Mouse (Mus musculus): ENCODE measurements around the gene Ldlrap1.
A peak's percentile ranks its signal among the peaks of the same experiment; 100 is the strongest.

The Ldlrap1 gene

DNA sequence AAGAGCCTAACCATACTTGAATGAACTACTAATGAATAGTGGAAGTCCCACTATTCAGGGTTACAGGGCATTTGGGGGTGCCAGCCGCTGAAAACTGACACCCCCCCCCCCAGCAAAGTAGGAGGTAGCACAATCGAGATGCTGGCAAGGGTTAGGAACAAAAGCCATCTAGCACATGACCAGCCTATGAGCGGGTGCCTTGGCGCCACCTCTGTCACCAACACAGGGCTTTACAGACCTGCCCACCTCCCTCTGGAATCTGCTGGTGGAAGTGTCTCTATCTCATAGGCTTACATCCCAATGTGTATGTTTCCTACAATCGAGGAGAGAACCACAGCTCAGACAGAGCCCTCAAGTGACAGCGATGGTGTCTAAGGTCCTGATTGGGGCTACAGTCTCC lies 17.0 kb downstream of the Ldlrap1 start:
- DNase-seq: no peak

DNA sequence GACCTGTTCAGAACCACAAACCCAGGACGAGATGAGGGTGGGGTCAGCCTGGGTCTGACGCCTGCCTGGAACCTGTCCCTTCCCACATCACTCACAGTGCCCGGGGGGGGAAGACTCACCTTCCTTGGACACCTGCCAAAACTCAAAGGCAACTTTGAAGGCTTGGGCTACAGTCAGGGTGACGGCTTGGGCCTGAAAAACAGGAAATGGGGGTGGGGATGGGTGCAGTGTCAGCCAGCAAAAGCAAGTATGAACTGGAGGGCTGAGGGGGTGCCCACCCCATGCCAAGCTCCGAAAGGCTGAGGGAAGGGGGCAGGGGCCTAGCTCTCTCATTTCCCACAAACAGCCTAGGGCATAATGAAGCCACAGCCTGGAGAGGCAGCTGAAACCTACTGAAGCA lies 17.6 kb downstream of the Ldlrap1 start:
- DNase-seq: peak; percentile 36 to 52

DNA sequence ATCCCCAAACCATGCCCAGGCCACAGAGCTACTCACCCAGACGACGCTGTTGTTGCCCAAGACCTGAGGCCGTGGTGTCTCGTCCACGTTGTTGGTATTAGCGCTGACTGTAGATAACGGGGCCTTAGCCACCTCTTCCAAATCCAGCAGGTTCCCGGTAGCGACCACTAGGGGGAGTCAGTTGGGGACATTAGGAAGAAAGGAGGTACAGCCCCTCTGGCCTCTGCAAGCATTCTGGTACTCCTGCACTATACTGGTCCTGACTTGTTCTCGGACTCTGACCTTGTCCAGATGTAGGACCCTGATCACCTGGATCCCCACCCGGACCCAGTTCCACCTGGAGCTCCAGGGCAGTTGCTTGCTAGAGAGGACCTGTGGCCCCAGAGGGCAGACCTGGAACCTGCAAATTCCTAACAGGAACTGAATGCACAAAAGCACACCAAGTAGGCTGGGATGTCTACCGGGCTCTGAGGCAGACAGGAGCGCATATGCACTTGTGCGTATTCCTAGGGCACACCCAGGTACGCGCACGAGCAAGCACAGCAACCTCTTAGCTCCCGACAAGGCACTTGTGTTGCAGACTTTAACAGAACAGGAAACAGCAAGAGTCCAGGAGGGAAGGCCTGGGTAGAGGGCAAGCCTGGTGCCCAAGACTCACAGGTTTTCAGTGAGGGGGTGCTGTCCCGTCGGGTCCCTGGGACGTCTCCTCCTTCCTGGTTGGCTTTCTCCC lies 18.4 kb downstream of the Ldlrap1 start:
- DNase-seq: no peak

DNA sequence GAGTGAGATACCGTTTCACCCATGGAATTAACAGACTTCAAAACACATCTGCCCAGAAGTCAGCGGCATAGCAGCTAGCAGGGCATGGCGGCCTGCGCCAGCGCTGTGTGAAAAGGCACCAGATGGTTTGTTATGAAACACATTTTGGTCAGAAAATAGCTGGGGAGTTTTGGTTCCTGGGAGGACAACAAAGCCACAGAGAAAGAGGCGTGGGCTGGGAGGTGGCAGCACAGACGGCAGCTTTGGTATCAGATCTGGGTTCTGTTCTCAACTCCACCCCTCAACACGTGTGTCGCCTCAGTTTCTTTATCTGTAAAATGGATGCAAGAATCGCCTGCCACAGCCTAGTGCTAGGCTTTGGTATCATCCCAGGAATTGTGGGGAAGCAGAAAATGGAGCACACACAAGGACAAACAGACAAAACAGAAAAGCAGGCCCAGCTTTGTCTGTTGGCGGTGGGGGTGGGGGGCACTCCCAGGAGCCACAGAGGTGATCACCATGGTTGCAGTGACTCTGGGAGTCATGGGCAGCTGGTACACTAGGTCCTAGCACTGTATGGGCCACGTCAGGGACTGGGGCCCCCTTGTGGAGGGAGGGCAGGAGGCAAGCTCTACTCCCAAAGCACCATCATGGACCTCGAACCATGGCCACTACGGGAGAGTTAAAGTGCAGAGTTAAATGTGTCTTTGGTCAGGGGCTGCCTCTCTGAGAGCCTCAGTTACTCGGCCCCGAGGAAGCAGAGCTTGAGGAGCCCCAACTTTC lies 21.7 kb downstream of the Ldlrap1 start:
- no peak for DNase-seq

DNA sequence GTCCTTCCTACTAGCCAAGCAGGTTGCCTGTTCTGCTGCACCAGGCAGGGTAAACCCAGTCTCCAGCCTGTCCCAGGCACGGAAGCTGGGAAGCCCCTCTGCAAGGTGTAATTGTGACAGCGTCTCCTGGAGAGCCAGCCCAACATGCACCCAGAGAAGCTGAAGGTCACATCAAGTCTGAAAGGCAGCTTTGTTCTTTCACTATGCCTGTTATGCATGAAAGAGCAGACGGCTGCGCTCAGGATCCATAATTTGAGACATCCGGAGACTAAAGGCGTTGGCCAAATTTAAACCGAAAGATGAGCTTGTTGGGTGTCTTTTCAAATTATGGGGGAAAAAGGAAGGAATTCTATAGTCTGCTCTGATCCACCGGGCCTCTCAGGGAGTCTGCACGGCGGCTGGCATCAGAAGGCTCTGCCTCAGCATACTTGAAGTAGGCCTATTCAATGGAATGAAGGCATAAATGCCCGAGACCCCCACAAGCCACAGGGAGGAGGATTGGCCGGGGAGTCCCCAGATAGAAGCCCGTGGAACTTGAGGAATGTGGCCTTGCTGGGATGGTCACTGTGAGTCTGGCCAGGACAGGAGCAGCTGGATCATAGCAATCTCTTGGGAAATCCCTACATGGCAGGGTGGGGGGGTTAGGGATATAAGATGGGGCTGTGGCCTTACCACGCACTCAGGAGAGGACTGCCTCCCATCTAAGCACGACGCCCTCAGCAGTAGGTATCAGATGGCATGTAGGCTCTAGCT lies 23.8 kb downstream of the Ldlrap1 start:
- no peak for DNase-seq

DNA sequence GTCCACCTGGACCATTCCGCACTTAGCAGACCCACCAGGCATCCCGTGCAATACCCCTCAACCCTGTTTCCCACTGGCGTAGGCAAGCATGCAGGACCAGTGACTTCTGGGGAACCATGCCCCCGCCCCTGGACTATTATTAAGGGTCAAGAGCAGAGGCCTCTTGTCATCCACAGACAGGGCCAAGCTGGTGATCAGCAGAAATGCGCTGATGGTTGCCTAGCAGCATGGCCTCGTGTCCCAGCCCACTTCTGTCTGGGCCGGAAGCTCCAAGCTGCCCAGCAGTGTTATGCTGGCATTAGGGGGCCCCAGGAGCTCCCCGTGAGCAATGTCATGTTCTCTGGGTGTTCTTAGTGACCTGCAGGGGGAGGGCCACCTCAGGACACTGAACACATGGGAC lies 25.9 kb downstream of the Ldlrap1 start:
- no peak for DNase-seq

DNA sequence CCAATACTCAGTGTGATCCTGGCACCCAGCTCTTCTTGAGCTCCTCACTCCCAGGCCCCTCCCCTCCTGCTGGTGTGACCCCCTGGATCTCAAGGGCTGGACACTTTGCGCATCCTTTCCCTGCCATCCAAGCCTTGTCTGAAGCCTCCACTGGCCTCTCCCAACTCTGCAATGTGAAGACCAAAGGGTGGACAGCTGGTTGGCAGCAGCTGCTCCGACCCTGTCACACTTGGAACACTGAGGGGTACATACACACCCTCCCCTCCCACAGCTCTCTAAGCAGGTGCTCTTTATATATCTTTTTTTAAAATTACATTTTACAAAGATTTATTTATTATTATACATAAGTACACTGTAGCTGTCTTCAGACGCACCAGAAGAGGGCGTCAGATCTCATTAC lies 27.6 kb downstream of the Ldlrap1 start:
- DNase-seq: no peak

DNA sequence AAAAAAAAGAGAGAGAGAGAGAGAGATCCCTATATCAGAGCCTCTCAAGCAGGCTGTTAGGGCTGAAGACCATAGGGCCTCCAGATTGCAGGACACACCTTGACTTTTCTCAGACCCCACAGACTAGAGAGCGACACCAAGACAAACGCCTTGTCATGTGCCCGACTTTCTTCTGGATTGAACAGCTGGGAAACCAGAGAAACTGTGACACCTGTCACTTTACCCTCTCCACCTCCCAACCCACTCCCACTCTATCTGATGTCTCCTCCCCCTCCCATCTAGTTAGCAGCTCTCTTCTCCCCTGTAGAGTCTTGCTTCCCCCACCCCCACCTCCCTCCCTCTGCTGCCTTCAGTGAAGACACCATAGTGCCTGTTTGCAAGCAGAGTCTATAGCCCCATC lies 28.3 kb downstream of the Ldlrap1 start:
- DNase-seq: no peak

DNA sequence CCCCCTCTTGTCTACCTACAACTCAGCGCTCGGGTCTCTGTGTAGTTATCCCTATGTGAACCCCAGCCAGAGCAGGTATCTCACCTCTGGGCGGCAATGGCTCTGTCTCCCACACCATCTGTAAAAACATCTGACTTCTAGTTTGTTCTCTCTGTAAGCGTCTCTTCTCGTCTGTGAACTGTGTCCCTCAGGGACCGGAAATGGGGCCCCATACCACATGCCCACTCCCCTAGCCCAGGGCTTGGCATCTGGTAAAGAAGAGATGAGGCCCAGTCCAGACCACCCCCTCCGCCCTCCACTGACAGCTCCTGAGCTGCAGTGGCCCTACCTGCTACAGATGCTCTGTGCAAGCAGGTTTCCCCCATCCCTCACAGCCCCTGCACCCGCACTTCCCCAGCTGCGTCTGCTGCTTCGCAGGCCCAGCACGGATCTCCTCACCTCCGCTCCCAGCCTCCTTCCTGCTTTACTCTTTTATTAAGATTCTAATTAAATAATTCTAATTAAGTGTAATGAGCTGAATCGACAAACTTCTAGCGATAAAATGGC lies 30.4 kb downstream of the Ldlrap1 start:
- DNase-seq: no peak

DNA sequence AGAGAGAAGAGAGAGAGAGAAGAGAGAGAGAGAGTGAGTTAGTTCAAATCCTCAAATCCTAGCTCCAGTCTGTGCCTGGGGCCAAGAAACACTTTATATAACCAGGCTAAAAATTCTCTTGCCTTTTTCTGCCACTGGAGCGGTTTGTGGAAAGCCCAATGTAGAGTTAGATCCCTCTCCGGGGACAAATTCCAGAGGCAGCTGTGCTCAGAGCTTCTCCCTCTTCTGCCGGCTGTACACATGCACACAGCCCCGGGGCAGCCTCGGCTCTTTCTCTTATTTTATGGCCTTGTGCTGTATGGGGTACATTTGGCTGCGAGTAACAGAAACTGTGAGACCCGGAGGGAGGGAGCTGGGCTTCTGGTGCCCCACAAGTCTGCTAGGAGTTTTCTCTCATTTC lies 31.7 kb downstream of the Ldlrap1 start:
- no peak for DNase-seq

DNA sequence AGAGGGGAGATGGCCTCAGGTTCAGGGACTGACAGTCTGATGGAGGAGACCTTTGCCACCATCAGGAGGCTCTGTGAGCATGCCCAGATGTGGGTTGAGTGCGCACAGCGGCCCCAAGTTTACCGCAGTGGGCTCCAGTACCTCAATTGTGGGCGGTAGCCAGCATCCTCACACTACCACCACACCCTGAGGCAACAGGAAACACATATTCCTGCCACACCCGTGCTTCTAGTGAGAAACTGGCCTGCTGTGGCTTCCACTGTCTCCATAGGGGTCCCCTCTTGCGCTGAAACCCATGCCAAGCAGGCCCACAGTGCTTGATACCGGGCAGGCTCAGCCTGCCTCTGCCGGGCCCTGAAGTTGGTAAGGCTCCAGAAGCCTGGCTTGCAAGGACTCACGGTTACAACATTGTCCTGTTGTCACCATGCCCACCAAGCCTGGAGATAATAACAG lies 33.2 kb downstream of the Ldlrap1 start:
- peak in 1 of 2 experiments; percentile 32 for DNase-seq

DNA sequence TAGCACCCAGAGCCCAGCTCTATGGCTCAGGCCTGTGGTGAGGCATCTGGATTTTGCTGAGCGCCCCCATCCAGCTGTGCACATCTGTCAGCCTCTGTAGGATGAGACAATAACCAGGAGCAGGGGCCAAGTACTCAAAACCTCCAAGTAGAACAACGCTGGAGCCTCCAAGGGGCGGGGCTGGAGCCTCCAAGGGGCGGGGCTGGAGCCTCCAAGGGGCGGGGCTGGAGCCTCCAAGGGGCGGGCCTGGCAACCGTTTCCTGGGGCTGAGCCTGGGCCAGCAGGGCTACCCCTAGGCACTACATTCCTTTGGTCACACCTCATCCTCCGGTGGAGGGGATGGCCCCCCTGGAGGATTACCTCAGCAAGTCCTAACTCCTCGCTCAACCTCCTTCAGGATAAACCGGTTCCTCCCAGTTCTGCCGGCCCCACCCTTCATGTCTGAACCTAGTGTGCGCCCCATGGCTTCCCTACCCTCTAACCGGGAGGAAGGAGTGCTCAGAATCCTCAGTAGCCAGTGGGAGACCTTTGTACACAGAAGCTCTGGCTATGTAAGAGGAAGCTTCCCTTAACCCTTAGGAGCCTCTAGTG lies 33.7 kb downstream of the Ldlrap1 start:
- DNase-seq: peak in 1 of 2 experiments; percentile 39

DNA sequence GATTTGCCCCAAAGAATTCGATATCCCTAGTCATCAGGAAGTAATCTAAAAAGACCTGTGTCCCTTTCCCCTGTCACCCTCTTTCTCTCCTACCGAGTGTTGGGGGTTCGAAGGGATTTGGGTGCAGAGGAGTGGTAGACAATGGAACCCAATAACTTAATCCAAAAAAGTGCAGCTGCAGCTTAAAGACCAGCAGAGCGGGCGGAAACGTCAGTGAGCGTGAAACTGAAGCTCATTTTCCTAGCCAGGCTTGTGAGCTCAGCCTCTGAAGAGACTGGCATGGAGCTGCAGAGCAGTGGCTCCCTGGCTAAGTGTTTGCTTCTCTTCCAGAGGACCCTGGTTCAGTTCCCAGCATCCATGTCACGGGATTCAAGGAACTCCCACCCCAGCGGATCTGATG lies 34.5 kb downstream of the Ldlrap1 start:
- no peak for DNase-seq

DNA sequence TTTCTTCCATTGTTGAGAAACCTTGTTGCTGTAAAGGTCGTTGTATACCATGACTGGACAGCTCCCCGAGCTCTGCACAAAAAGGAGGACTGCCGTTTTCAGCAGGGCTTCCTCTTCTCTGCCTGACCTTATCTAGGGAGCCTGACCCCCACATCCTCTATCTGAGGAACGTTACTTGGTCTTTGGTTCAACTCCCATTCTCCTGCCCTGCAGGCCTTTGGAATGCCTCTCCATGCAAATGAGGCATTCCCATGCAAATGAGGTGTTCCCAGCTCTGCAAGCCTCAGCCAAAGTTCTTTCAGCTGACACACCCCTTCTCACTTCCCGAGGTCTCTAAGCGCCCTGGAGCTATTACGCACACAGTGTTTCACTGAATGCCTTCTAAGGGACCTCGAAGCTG lies 37.7 kb downstream of the Ldlrap1 start:
- DNase-seq: no peak

DNA sequence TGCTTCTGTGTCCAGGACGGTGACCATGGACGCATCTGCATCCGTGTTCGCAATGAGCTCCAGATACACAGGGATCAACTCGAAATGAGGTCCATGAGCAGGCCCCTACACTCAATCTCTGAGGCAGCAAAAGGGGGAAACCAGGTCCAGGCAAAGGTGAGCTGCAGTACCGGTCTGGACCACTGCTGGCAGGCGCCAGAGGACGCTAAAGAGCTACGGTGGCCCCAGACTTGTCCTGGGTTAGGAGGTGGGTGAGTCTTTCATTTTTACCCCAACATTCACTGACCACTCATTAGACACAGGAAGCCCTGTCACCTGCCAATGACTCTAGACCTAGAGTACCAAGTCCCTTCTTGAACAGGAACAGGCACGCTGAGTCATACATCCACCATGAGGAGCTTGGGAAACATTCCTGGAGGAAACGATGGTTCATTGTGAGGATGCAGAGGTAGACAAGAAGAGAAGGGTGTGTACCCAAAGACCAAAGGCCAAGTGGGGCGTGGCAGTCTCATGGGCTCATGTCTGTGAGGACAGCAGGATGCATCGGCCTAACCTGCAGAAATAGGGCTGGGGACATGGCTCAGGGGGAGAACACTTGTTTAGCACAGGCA lies 42.0 kb downstream of the Ldlrap1 start:
- no peak for DNase-seq

DNA sequence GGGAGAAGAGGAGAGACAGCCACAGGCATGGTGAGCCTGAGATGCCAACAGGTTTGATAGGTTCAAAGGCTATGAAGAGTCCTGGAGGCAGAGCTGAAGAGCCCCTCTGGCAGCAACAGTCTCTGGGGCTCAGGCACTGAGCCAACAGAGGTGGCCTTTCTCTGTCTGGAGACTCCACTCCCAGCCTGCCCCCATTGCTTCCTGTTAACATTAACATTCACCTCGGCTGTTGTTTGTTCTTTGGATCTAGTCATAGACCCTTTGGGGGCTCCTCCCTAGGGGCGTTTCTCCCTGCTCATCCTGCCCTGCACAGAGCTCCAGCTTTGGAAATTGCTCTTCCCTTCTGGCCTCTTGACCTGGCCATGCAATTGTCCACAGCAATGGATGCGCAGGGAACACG lies 42.9 kb downstream of the Ldlrap1 start:
- no peak for DNase-seq

DNA sequence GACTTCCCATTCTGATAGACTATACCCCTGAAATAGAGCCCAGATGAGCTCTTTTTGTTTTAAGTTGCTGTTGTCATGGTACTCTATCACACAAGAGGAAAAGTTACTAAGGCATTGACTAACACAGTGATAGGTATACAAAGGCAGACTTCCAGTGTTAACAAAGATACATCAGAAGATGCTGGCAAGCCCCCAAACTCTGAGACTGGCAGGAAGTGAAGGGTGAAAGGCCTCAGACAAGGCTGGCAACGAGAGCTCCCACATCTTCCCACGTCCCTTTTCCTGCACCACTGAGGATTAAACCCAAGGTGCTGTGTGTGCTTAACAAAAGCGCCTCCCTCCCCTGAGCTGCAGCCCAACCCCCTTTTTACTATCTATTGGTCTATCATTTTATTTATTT lies 44.6 kb downstream of the Ldlrap1 start:
- DNase-seq: no peak

DNA sequence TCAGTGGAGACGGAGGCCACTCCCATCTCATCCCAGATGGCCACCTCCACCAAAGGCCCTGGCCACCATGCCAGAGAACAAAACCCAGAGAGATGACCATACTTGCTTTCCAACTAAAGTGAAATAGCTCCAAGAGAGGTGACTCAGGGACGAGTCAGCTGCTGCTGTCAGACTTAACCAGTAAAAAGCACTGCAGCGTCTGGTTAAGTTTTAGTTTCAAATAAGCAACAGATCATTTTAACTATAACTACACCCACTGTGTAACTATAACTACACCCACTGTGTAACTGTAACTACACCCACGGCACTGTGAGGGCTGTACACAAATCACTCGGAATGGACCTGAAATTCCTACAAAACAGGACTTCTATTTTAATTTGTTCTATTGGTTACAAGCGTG lies 46.7 kb downstream of the Ldlrap1 start:
- DNase-seq: no peak

DNA sequence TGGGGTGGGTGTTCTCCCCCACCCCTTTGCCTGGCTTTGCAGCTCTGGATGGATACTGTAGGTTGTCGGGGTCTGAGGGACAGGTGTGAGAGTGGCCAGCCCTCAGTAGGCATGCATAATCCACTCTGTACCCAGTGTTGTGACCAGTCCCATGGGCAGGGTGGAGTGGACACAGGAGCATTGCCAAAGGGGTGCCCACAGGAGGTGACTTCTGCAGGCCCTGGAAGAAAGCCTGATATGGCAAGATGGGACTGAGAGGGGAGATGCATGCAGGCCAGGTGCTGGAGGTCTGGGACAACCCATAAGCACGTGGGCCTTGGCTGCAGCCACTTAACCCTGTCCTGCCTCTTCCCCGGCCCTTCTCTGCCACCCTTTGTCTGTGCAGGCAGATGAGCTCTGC lies 47.5 kb downstream of the Ldlrap1 start:
- no peak for DNase-seq

DNA sequence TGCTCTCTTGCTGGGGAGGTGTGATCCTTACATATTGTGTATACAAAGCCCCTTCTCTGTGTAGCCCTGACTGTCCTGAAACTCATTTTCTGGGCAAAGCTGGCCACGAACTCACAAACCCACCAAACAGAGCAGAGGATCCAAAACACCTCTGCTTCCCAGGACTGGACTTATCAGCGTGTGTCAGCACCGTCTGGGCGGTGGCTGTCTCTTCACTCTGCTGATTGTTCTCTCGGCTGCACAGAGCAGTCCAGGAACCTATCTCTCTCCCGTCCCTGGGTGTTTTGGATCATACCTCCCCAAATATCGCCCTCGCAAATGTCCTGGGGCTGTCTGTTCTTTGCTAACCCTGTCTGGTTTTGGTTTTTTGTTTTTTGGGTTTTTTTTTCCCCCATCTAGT lies 48.3 kb downstream of the Ldlrap1 start:
- DNase-seq: no peak

DNA sequence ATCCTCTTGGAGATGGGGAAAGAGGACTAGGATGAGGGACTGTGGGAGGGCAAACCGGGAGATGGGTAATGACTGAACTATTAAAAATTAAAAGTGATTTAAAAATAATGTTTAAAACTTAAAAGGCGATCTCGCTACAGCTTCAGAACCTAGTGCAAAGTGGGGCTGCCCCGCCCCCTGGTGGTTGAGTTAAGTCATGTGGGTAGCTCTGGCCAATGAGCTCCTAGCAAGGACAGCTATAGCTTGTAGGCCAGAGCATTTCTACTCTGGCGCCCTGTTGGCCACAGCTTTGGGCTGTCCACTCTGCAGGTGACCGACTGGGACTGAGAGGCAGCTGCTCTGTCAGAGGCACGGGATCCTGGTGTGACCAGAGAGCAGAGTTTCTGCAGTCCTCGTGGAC lies 53.9 kb downstream of the Ldlrap1 start:
- peak; percentile 66 to 85 for DNase-seq

DNA sequence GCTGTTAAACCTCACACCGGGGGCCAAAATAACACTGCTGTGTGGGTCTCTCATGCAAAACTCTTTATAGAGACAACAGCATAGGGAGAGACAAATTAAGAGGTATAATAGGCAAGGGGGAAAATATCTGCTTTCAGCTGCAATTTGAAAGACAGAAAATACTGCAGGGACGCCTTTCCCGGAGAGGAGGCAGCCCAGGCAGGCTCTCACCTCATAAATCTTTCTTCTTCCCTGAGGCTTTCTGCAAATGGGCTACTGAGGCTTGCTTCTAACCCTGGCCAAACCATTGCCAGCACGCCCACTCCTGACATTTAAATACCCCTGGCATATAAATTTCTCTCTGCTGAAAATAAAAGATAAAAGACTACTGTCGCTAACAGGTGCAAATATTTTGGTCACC lies 62.5 kb downstream of the Ldlrap1 start:
- no peak for DNase-seq

DNA sequence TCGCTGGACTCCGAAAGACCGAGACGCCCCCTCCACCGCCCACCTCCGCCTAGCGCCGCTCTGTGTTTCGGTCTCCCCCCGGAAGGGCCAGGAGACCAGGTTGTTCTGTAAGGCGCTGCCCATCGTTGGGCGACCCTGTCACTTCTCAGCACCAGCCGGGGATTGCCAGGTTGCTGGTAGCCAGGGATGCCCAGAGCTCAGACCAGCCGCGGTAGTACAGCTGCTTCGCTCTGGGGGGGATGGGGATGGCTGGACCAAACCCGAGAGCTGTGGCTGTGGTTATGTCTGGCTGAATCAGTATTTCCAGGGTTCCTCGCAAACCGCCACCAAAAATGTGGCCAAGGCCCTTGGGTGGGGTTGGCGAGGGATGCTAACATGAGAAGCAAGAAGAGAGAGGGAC lies 63.2 kb downstream of the Ldlrap1 start:
- DNase-seq: no peak
